Mouse (Mus musculus) testis, postnatal 14 days (tissue): ENCODE results near the gene Ubiad1.

Experiments
- DNase-seq: peaks from one replicate; pipeline ENCODE4 v3.0.0; 2021; ENCODE audit warnings: low spot score

Ubiad1 gene

DNA sequence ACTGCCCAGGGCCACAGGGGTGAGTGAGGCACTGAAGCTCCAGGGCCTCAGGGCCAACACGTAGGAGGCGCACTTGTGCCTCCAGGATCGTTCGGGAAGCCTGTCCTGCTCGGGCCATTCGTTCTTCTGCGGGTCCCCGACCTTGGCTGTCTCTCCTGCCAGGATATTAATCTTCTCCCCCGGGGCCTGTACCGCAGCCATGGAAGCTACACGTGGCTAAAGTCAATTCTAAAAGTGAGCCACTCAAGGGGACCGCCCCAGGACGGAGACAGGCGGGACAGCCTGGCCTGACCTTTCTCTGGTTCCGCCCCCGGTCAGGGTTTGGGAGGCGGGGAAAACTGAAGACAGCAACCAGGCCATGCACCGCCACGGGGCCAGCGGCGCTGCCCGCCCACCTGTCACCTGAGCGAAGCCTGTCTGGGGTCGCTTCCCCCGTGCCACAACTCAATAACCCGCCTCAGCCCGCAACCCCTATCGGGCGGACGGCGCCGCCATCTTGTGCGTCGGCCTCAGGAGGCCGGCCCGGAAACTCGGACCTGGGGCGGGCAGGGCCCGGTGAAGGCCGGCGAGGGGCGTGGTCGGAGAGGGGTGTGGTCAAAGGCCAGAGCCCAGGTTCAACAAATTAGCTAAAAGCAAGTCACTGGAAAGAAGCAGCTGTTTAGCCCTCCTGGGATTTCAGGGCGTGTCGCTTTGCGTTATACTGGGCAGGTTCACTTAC is at the start of gene Ubiad1:
Ubiad1 (minus strand) TSS at position 522 of the 718 bp plus-strand sequence.
- DNase-seq = peak; percentile 89

DNA sequence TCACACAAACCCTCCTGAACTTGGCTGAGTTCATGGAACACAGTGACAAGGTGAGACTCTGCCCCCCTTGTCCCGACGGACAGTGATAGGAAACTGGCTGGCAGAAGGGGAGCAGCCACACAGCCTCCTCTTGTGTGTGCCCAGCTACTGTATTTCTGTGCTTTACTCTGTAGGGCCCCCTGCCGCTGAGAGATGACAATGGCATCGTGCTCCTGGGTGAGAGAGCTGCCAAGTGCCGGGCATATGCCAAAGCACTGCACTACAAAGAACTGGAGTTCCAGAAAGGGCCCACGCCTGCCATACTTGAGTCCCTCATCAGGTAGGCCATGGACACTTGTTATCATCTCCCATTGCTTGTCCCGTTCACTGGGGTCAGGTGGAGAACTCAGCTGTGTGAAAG is 46.9 kb upstream of the Ubiad1 start:
- no peak for DNase-seq

DNA sequence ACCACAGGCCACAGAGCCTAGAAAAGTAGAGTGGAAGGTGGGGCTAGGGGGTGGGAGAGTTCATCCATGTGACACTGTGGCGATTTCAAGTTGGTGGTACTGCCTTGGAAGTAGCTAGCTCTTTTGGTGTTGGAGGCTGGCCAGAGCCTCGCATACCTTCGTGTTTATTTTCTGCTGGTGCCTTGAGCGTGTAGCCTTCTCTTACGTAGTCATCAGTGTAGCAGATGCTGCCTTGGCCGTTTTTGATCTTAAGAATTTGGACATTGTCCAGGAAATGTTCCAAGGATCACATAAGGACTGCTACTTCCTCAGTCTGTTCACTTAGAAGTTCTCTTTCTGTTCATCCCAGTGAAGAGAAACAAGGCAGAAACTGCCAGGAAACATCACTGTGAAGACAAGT is 45.9 kb upstream of the Ubiad1 start:
- peak; percentile 38 for DNase-seq

DNA sequence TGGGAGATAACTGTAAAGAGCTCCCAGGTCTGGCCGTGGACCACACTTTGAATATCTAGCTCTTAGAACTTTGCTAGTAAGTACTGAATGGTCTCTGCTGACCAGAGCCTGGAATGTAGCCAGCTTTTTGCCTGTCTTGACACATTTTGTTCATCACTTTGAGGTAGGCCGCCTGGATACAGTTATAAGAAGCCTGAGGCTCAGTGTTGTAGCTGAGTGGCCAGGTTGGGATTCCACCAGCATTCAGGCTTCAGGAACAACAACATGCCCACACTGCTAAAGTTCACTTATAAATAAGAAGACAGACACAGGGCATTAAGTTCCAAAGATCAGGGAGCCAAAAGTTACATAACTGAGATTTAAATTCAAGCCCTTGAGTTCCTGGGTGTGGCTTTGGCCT is 43.3 kb upstream of the Ubiad1 start:
- no peak for DNase-seq

DNA sequence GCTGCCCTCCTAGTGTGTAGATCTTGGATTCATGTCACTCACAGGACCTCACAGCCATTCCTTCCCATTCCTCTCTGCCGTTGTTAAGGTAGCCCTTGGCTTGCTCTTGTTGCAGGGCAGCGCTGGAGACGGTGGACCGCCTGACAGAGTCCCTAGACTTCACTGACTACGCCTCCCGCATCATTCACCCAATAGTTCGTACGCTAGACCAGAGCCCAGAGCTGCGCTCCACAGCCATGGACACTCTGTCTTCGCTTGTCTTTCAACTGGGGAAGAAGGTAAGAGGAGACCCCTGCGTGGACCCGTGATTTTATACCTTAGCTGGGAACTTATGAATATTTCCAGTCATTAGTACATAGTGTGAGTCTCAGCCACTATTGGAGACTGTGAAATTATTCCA is 39.9 kb upstream of the Ubiad1 start:
- DNase-seq = no peak

DNA sequence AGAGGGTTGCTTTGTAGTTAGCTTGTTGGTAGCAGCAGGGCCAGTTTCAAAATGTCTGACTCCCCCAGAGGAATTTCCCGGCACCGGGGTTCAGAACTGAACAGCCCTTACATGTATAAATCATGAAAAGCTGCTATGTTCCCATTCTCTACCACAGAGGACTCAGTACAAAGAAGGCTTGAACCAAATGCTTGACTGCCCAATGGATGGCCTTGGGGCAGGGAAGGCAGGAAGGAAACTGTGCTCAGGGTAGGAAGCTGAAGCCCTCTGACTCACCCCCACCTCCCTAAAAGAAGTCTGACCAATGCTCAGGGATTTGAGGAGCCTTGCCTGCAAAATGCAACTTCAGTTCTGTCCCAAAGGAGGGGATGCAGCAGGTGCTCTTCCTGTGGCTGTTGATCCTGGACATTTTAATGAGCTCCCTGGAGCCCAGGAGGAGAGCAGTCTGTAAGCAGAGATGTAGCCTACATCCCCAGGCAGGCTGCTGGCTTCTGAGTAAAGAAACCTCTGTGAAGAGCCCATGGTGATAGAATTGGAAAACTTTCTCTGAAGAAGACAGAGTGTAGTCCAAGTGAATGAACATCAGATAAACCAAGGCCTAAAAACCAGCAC is 37.1 kb upstream of the Ubiad1 start:
- no peak for DNase-seq

DNA sequence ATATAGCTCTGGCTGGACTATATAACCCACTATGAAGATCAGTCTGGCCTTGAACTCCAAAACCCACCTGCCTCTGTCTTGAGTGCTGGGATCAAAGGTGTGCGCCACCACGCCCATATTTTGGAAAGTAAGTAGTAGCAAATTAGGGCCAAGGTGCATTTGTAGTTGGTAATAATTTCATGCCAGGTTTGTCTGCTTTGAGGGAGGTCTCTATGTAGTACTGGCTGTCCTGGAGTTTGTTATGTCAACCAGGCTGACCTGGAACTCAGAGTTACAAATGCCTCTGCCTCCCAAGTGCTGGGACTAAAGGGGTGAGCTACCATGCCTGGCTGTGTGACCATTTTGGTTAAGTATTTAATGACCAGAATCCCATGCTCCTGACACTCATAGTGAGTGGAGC is 35.7 kb upstream of the Ubiad1 start:
- DNase-seq = no peak

DNA sequence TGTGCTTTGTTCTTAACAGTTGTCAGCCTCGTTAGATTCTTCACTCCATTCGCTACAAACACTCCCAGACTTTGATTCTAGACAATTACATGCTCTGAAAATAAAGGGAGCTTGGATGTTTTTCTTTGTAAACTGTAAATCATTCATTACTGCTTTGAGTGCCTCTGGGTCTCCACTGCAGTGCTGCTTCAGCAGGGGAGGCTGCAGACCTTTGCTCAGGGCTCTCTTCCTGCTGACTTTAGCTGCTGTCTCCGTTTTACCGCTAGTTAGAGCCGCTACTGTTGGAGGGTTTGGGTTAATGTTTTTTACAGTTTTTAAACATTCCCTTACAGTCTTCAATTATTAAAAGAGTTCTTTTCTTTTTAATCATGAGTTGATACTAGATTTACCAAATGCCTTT is 28.9 kb upstream of the Ubiad1 start:
- no peak for DNase-seq

DNA sequence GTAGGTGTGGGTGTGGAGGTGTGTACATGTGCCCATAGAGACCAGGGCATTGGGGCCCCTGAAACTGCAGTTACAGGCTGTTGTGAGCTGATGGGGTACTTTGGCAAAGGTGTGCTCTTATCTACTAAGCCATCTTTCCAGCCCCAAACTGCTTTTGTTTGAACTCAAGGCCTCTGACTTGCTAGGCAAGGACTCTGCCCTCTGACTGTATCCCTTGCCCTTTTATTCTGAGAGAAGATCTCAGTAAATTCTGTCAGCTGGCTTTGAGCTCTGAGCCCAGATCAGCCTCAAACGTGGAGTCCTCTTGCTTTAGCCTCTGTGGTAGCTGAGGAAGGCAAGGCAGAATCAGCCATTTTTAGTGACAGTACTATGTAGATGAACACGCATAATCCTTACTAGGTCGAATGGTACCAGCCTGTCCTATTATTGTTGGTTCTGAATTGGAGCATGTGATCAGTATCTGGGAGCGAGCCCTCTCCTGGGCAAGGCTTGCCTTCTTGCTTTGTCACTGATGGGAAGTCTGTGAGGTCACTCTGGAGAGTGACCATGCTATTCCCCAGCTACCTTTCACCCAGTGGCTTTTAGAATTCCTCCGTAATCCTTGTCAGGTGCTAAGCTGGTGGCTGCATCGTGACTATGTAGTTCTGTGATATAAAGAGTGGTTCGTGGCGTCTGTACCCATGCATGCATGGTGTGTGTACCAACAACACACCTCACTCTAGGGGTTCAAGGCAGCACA is 28.0 kb upstream of the Ubiad1 start:
- no peak for DNase-seq

DNA sequence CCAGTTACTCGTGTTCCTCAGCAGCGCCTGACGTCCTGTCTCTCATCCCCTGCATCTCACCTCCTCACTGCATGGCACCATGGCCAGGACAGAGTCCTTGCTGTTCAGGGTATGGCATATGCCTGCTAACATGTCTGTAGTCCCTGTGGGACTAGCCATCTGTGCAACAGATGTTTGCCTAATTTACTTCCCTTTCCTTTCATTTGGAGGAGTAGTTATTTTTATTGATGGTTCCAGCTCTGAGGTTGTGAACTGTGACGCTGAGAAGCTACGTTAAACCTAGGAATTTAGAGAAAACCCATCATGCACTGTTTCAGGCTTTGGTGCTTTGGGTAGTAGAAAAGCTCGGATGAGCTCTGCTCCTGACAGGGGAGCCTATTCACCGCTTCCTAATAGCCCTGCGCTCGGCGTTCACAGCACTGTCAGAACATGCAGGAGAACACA is 26.8 kb upstream of the Ubiad1 start:
- DNase-seq = no peak

DNA sequence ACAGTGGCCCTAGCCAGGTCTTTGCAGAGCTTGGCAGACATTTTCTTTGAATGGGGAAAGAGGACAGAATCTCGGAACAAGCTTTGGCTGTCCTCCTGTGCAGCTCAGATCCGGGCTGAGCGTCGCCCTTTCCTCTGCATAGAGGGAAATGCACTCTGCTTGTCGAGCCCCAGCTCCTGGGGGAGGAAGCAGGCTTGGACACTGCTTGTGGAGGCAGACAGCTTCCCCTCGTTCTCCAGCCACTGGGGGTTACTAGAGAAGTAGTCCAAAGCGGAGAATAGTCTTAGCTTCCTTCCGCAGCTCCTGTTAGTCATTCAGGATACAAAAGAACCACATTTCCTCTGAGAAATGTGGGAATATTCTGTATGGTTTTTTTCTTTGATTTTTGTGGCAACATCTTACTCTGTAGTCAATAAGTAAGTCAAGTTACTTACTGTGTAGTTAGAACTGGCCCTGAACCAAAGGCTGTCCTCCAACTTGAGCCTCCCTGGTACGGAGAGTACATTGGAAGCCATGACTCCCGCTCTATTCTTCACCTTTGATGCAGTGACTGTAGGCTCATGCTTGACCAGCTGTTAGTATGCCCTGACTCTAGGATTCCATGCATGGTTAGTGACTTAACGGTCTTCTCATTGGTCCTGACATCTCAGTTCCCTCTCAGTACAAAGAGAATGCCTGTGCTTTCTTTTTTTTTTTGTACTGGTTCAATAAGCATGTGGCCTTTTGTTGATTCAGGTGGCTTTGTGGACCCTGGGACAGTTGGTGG is 25.1 kb upstream of the Ubiad1 start:
- no peak for DNase-seq

DNA sequence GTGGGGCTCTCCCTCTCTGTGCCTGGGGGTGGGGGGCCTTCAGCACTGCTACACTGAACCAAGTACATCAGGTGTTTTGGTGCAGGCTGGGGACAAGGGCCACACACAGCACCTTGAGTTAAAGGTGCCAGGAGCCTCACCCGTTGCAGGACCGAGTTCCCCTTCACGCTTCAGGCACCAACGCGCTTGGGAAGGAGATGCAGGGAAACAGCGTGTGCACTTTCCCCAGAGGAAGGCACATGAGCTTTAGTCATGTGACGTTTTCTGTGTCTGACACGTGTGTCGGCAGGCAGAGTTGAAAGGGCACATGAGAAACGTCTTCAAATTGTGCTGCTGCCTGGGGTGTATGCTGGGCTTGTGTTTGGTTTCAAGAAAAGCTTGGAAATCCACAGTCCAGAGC is 23.8 kb upstream of the Ubiad1 start:
- DNase-seq = no peak

DNA sequence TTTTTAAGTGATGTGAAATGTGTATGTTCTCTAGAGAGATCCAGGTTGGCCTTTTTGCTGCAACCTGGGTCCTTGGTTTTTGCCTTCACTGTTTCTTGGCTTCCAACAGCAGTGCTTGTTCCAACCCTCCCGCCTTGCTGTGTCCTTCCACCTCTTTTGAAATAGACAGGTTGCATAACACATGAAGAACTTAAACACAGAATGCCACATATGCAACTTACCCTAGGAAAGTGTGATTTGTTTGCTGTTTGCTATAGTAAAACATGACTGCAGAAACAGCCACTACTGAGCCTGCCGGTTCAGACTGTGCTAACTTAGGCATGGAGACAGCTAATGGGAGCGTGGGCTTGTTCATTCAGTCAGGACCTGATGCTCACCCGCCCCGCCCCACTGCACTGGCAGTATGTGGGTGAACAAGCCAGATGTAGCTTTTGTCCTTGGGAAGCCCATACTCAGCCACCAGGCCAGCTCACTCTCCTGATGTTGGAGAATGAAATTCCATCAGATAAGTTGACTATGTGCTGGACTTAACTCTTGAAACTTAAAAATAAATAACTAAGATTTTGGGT is 22.0 kb upstream of the Ubiad1 start:
- DNase-seq = no peak

DNA sequence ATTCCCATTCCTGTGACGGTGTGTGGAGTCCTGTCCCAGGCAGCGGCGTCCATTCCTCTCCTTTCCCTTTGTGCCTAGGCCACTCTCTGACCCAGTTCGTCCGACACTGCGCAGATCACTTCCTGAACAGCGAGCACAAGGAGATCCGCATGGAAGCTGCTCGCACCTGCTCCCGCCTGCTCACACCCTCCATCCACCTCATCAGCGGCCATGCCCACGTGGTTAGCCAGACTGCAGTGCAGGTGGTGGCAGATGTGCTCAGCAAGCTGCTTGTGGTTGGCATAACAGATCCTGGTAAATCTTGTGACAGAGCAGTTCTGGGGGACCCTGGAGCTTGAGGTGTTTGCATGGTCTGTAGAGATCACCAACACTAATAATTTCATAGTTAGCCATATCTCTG is 20.3 kb upstream of the Ubiad1 start:
- no peak for DNase-seq

DNA sequence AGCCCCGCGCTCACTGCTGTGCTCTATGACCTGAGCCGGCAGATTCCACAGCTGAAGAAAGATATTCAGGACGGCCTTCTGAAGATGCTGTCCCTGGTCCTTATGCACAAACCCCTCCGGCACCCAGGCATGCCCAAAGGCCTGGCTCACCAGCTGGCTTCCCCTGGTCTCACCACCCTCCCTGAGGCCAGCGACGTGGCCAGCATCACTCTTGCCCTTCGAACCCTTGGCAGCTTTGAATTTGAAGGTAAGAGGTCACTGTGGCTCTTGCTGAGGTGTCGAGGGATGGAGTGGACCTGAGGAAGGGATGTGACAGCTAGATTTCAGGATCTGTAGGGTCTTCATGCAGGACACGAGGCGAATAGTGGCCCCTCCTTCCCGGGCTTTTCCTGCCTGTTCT is 19.7 kb upstream of the Ubiad1 start:
- DNase-seq = no peak

DNA sequence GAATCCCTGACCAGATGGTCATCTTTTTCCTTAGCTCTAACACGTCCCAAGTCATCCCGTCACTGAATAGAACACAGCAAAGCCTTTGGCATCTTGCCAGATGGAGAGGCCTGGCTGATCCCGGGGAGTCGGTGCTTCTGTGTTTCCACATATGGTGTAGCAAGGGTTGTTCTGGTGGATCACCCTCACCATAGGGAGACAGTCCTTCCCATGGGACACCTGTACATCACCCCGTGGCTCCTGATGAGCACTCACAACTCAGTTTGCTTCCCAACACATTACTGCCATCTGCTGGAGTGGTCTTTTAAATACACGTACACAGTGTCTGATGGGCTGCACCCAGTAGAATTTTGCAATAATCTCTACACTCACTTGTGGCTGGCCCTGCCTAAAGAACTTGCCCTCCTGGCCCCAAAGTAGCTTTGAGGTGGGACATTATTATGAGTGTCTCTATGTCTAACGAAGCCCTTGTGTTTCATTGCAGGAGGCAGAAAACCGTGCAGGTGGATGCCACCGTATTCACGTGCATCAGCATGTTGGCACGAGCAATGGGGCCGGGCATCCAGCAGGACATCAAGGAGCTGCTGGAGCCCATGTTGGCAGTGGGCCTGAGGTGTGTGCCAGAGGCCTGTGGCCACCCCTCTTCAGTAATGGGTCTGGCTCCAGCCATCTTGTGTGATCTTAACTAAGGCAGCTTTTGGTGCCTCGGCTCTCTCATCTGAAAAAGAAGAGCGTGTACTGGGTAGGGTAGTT is 18.8 kb upstream of the Ubiad1 start:
- no peak for DNase-seq

DNA sequence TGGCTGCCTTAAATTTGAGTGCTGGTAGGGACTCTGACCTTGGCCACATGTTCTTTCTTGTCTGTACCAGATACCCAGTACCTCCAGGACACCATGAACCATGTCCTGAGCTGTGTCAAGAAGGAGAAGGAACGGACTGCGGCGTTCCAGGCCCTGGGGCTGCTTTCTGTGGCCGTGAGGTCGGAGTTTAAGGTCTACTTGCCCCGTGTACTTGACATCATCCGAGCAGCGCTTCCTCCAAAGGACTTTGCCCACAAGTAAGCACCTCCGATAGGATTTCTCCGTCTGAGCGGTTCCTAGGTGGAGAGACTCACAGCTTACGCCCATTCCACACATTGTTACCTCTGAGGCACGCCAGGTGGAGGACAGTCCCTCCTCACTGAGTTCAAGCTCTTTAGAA is 18.1 kb upstream of the Ubiad1 start:
- DNase-seq = no peak

DNA sequence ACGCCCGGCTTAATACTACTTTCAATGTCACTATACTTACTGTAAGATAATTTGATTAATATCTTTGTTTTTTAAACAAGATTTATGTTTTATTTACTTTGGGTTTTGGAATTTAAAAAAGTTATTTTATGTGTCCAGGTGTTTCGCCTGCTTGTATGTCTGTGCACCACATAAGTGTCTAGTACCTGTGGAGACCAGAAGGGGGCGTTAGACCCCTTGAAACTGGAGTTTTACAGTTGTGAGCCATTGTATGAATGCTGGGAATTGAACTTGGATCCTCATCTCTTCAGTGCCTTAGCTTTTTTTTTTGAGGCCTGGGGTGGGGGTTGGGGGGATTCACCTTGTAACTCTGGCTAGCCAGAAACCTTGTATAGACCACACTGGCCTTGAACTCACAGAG is 17.2 kb upstream of the Ubiad1 start:
- no peak for DNase-seq

DNA sequence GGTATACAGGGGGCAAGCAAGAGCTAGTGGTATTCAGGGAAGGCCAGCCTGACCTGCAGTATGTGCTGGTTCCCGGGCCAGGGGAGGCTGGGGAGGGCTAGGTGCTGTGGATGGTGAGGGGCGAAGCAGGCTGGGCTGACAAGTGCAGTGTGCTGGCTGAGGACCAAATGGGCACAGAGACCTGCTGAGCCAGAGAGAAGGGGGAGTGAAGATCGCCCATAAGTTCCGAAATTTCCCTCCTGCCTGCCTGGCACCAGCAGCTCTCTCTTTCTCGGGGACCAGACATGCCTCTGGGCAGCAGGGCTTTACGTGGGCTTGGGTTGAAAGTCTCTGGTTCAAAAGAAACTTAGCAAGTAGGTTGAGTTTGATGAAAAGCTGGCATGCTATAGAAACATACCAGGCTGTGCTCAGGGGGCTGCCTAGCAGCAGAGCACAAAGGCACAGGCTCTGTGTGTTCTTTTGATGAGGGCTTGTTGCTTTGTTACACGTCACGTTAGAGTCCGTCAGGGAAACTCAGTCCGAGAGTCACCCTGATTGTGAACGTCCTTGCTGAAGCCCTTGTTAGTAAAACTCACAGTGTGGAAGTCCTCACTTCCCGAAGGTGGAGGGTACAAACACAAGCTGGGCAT is 16.2 kb upstream of the Ubiad1 start:
- DNase-seq = no peak

DNA sequence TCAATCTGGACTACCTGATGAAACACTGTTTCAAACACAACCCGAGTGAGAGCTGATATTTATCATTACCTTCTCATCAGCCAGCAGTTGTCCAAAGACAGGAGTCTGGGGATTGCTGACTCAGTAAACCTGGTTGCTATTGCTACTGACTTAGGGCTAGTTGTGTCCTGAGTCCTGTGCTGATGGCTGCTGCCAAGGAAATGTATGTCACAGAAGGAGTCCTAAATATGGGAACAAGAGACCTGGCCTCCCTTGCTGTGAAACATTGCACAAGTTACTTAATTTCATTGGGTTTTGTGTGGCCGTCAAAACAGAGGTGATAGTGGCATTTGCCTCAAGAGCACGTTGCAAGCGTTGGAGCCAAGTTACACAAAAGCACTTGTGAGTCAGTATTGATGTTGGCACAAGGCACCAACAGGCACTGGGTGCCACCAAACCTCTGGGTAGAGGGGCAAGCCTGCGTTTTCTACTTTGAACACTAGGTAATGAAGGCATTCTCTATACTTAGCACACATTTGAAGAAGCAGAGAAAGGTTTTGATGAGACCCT is 11.0 kb upstream of the Ubiad1 start:
- DNase-seq = no peak

DNA sequence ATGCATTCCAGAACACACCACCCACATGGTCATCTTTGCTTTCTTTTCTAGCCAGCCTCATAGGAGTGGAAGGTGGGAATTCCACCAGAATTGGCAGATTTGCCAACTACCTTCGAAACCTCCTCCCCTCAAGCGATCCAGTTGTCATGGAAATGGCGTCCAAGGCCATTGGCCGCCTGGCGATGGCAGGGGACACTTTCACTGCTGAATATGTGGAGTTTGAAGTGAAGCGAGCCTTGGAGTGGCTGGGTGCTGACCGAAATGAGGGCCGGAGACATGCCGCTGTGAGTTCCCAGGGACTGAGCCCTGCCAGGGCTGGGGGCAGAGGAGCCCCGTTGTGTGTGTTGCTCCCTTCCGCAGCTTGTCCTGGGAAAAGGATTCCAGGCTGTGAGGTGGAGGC is 9.1 kb upstream of the Ubiad1 start:
- no peak for DNase-seq
